Mouse (Mus musculus) heart, adult 2 months (tissue): ENCODE data around the gene Lmo4.

Experiments used
- CTCF ChIP-seq: fragments of 200-600 bp; IDR thresholded peaks from 2 replicates; pipeline ENCODE4 v1.8.1; 2022; ENCODE audit warnings: antibody characterized with exemption, mild to moderate bottlenecking, moderate library complexity
- EP300 ChIP-seq: fragments of 200-500 bp; IDR thresholded peaks from 2 replicates; pipeline ENCODE4 v1.6.1; 2011; ENCODE audit warnings: low read depth, low read length, control low read depth; ENCODE audit not compliant: insufficient read depth
- POLR2A ChIP-seq: fragments of 200-500 bp; IDR thresholded peaks from 2 replicates; pipeline ENCODE4 v1.6.1; 2011; ENCODE audit warnings: mild to moderate bottlenecking, low read depth, low read length, control low read depth; ENCODE audit not compliant: insufficient read depth

- TF ChIP-seq CTCF (no peak), POLR2A (no peak), EP300 (no peak)
Observed at GRCm38 (mm10) chr3:144206261-144206660, 1.2 kb upstream of the Lmo4 start.
